Mouse (Mus musculus): Measurements from ENCODE around the gene Cd244a. TPM values are rescaled to one million over a fixed set of nuclear protein-coding genes. Genes with fewer than 3 reads are reported as not detected.

The Cd244a gene
- total and polyA plus RNA-seq, 3 experiments, result not detected

DNA sequence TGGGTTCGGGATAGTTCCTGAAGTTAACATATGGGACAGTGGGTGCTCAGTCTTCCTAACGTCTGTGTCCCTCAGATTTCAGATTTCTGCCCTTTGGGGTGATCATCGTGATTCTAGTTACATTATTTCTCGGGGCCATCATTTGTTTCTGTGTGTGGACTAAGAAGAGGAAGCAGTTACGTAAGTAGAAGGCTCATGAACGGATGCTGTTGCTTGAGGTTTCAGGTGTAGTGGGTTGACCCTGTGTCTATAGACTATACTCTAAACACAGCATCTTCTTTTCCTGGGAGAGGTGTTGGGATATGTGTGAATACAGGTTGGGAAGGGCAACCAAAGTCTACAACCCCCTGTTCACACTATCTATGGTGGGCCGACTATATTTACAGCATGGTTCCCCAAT lies 18.2 kb downstream of the Cd244a start:
- TF ChIP-seq SIN3A (IDR thresholded peaks at IDR 0.05; ENCODE audit: low read length), result no peak
- TF ChIP-seq ZNF384 (IDR thresholded peaks at IDR 0.05; ENCODE audit: low read depth, low read length), result no peak
- no peak for TF ChIP-seq CTCF (IDR thresholded peaks at IDR 0.05 in 2 of 3, conservative IDR thresholded peaks at IDR 0.05 in 1 of 3; ENCODE audit: control insufficient read depth in 1 of 3, insufficient read depth in 1 of 3, low read depth in 2 of 3, low read length in 3 of 3, poor library complexity in 1 of 3, severe bottlenecking in 1 of 3)
- no peak for TF ChIP-seq USF1 (IDR thresholded peaks at IDR 0.05; ENCODE audit: low read depth, low read length)
- TF ChIP-seq UBTF (IDR thresholded peaks at IDR 0.05; ENCODE audit: borderline replicate concordance, insufficient read depth, low read depth, low read length), result no peak
- no peak for TF ChIP-seq USF2 (IDR thresholded peaks at IDR 0.05; ENCODE audit: borderline replicate concordance in 1 of 2, insufficient read depth in 1 of 2, low read depth in 1 of 2, low read length in 2 of 2)
- no peak for TF ChIP-seq POLR2AphosphoS2 (IDR thresholded peaks at IDR 0.05; ENCODE audit: low read length)
- no peak for TF ChIP-seq GABPA (IDR thresholded peaks at IDR 0.05; ENCODE audit: low read depth, low read length)
- TF ChIP-seq MYC (IDR thresholded peaks at IDR 0.05; ENCODE audit: low read depth, low read length), result no peak
- no peak for TF ChIP-seq ZC3H11A (IDR thresholded peaks at IDR 0.05; ENCODE audit: low read depth, low read length)
- TF ChIP-seq RAD21 (IDR thresholded peaks at IDR 0.05; ENCODE audit: low read depth, low read length), result no peak
- no peak for TF ChIP-seq MAZ (IDR thresholded peaks at IDR 0.05; ENCODE audit: low read depth, low read length)
- no peak for TF ChIP-seq MXI1 (IDR thresholded peaks at IDR 0.05; ENCODE audit: low read depth, low read length)
- Histone ChIP-seq H3K36me3 (ENCODE audit: control insufficient read depth in 1 of 2, insufficient read depth in 2 of 2, low read length in 2 of 2) (no peaks in the 10 kb centered on the region), H3K4me3 (ENCODE audit: control insufficient read depth in 1 of 2, insufficient read depth in 1 of 2, low read depth in 2 of 2, low read length in 2 of 2) (no peak overlapping the region), H3K27ac (ENCODE audit: control insufficient read depth, low read depth, low read length) (no peak overlapping the region), H3K79me2 (ENCODE audit: control insufficient read depth, insufficient read depth, low read length, poor library complexity) (no peaks in the 10 kb centered on the region), H3K9me3 (replicated peaks; ENCODE audit: insufficient read depth, low read length) (no peaks in the 10 kb centered on the region), H3K4me1 (ENCODE audit: control insufficient read depth in 1 of 2, insufficient read depth in 2 of 2, low read length in 2 of 2) (no peaks in the 10 kb centered on the region), H3K27me3 (ENCODE audit: control insufficient read depth in 1 of 2, insufficient read depth in 2 of 2, low read length in 2 of 2) (peaks cover 0 to 4% of the 10 kb centered on the region in 2 experiments), H3K9ac (ENCODE audit: control insufficient read depth, low read depth, low read length, poor library complexity, severe bottlenecking) (no peak overlapping the region)
- DNase-seq (ENCODE audit: low read depth, low spot score), result no peak

GRCm38 (mm10) chr1:171584584-171584983 lies 25.6 kb downstream of the Cd244a start:
- Histone ChIP-seq H3K79me2 (ENCODE audit: control insufficient read depth, insufficient read depth, low read length, poor library complexity) (no peaks in the 10 kb centered on the region), H3K27ac (ENCODE audit: control insufficient read depth, low read depth, low read length) (no peak overlapping the region), H3K27me3 (ENCODE audit: control insufficient read depth in 1 of 2, insufficient read depth in 2 of 2, low read length in 2 of 2) (peaks cover 0 to 4% of the 10 kb centered on the region in 2 experiments; a peak in 3 of 4 replicates), H3K4me1 (ENCODE audit: control insufficient read depth in 1 of 2, insufficient read depth in 2 of 2, low read length in 2 of 2) (peaks cover 0 to 9% of the 10 kb centered on the region in 2 experiments; a peak in 2 of 4 replicates), H3K36me3 (ENCODE audit: control insufficient read depth in 1 of 2, insufficient read depth in 2 of 2, low read length in 2 of 2) (no peaks in the 10 kb centered on the region), H3K4me3 (ENCODE audit: control insufficient read depth in 1 of 2, insufficient read depth in 1 of 2, low read depth in 2 of 2, low read length in 2 of 2) (no peak overlapping the region), H3K9me3 (replicated peaks; ENCODE audit: insufficient read depth, low read length) (no peaks in the 10 kb centered on the region), H3K9ac (ENCODE audit: control insufficient read depth, low read depth, low read length, poor library complexity, severe bottlenecking) (no peak overlapping the region)
- peak; percentile 56 for DNase-seq (ENCODE audit: low read depth, low spot score)
- TF ChIP-seq ETS1 (IDR thresholded peaks at IDR 0.05; ENCODE audit: low read depth, low read length) (0 out of 2 replicates have a peak, but pooled peaks have one; percentile 20), GATA1 (IDR thresholded peaks at IDR 0.05; ENCODE audit: low read depth, low read length) (peak; percentile 72), GABPA (IDR thresholded peaks at IDR 0.05; ENCODE audit: low read depth, low read length) (no peak), MAFK (IDR thresholded peaks at IDR 0.05; ENCODE audit: borderline replicate concordance, low read depth, low read length) (no peak), TCF12 (IDR thresholded peaks at IDR 0.05; ENCODE audit: low read depth, low read length) (peak; percentile 65), USF2 (IDR thresholded peaks at IDR 0.05; ENCODE audit: borderline replicate concordance in 1 of 2, insufficient read depth in 1 of 2, low read depth in 1 of 2, low read length in 2 of 2) (no peak), RCOR1 (IDR thresholded peaks at IDR 0.05; ENCODE audit: low read depth, low read length) (peak; percentile 14; the same call in 1 of the 2 replicates), EP300 (IDR thresholded peaks at IDR 0.05; ENCODE audit: low read depth in 1 of 2, low read length in 2 of 2) (peak; percentile 70 to 73), HCFC1 (IDR thresholded peaks at IDR 0.05; ENCODE audit: low read depth, low read length) (no peak), TAL1 (IDR thresholded peaks at IDR 0.05; ENCODE audit: low read length) (peak; percentile 72)
